Mouse (Mus musculus) embryonic facial prominence, embryonic 12.5 days (tissue): ENCODE measurements around the gene Slc35e3. TPM values are rescaled to one million over a fixed set of nuclear protein-coding genes. Genes with fewer than 3 reads are reported as not detected.

Experiments used
- ATAC-seq: fragments of 200-750 bp; cut with Nextera tagmentation; 2 replicates; pipeline ENCODE4 v1.8.0; 2017; ENCODE audit not compliant: insufficient number of reproducible peaks, insufficient read depth, low FRiP score, low TSS enrichment
- H3K27ac ChIP-seq: fragments of 300-500 bp; sonication (generic); 2 replicates; pipeline ENCODE4 v1.5.1; 2016; ENCODE audit warnings: mild to moderate bottlenecking
- H3K27me3 ChIP-seq: fragments of 300-500 bp; sonication (generic); 2 replicates; pipeline ENCODE4 v1.6.1; 2016; ENCODE audit warnings: mild to moderate bottlenecking, moderate library complexity
- H3K36me3 ChIP-seq: fragments of 300-500 bp; sonication (generic); 2 replicates; pipeline ENCODE4 v1.6.1; 2016; ENCODE audit warnings: mild to moderate bottlenecking
- H3K4me1 ChIP-seq: fragments of 300-500 bp; sonication (generic); 2 replicates; pipeline ENCODE4 v1.6.1; 2016
- H3K4me2 ChIP-seq: fragments of 300-500 bp; sonication (generic); replicated peaks from 2 replicates; pipeline ENCODE4 v1.6.1; 2016; ENCODE audit warnings: mild to moderate bottlenecking, moderate library complexity
- H3K4me3 ChIP-seq: fragments of 300-500 bp; sonication (generic); 2 replicates; pipeline ENCODE4 v1.5.1; 2016; ENCODE audit warnings: mild to moderate bottlenecking
- H3K9ac ChIP-seq: fragments of 300-500 bp; sonication (generic); 2 replicates; pipeline ENCODE4 v1.6.1; 2016; ENCODE audit warnings: mild to moderate bottlenecking, moderate library complexity
- H3K9me3 ChIP-seq: fragments of 300-500 bp; sonication (generic); 2 replicates; pipeline ENCODE4 v1.6.1; 2016; ENCODE audit warnings: mild to moderate bottlenecking, moderate library complexity
- WGBS: fragments of 180-500 bp; shearing (Covaris S2); methylation state at CpG from one replicate; pipeline ENCODE4 v1.1.7; 2016; 5-methylcytosine and 5-hydroxymethylcytosine counted together
- polyA plus RNA-seq: library from polyadenylated mRNA; unstranded; fragments of >200 nt; fragmentation: Nextera tagmentation; extraction: Ambion mirVana; gene quantifications from 2 replicates; pipeline ENCODE4 v1.2.1, GENCODE M21; 2016

The Slc35e3 gene
- polyA plus RNA-seq, 1 experiment from 2014 or later, result 39.5 TPM

GRCm38 (mm10) chr10:117782056-117782455, 35.9 kb upstream of the Slc35e3 start:
- Histone ChIP-seq H3K4me1 (no peaks in the 10 kb centered on the region), H3K9me3 (no peaks in the 10 kb centered on the region), H3K9ac (no peak overlapping the region), H3K27ac (no peak overlapping the region), H3K4me3 (no peak overlapping the region), H3K36me3 (peaks cover 84% of the 10 kb centered on the region), H3K27me3 (no peaks in the 10 kb centered on the region), H3K4me2 (no peak overlapping the region)
- WGBS, result 94% methylated on average over 2 of the region's 2 CpGs
- ATAC-seq, result no peak

GRCm38 (mm10) chr10:117781021-117781725, 35.0 kb upstream of the Slc35e3 start:
- H3K27me3 ChIP-seq, result no peaks in the 10 kb centered on the region

DNA sequence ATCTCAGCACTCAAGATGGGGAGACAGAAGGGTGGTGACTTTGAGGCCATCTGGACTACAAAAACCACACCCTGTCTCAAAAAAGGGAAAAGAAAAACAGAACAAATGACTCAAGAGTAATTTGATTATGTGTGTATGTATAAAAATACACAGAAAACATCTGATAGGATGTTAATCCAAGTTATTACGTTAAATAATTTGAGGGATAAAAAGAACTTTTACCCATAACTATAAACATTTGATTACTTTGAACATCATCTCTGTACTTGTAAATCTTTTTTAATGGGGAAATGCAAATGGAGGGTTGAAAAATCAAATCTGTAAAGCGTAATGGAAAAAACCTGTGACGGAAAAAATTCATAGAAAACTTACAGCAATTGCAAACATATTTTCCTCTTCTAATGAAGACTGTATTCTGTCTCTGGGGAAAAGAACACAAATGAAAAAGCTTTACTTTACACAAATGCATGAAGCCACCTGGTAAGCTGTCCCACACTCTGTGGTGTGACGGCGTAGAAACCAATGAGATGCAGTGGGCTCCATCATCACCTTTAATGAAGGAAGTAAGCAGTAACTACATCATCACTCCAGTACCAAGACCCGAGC, 34.2 kb upstream of the Slc35e3 start:
- Histone ChIP-seq H3K27ac (no peak overlapping the region), H3K9ac (no peak overlapping the region), H3K4me1 (no peaks in the 10 kb centered on the region), H3K4me3 (no peak overlapping the region), H3K27me3 (no peaks in the 10 kb centered on the region), H3K9me3 (no peaks in the 10 kb centered on the region), H3K36me3 (peaks cover 82% of the 10 kb centered on the region), H3K4me2 (no peak overlapping the region)
- no peak for ATAC-seq
- 93% methylated on average over 6 of the region's 6 CpGs for WGBS

More at GRCm38 (mm10) chr10:117781021-117781725, 35.0 kb upstream of the Slc35e3 start:
- no peak overlapping the region for H3K4me2 ChIP-seq
- no peaks in the 10 kb centered on the region for H3K4me1 ChIP-seq
- H3K36me3 ChIP-seq, result peaks cover 84% of the 10 kb centered on the region
- H3K9me3 ChIP-seq, result no peaks in the 10 kb centered on the region
- H3K9ac ChIP-seq, result no peak overlapping the region
- no peak for ATAC-seq
- no peak overlapping the region for H3K27ac ChIP-seq
- H3K4me3 ChIP-seq, result no peak overlapping the region
- WGBS, result 95% methylated on average over 17 of the region's 17 CpGs

DNA sequence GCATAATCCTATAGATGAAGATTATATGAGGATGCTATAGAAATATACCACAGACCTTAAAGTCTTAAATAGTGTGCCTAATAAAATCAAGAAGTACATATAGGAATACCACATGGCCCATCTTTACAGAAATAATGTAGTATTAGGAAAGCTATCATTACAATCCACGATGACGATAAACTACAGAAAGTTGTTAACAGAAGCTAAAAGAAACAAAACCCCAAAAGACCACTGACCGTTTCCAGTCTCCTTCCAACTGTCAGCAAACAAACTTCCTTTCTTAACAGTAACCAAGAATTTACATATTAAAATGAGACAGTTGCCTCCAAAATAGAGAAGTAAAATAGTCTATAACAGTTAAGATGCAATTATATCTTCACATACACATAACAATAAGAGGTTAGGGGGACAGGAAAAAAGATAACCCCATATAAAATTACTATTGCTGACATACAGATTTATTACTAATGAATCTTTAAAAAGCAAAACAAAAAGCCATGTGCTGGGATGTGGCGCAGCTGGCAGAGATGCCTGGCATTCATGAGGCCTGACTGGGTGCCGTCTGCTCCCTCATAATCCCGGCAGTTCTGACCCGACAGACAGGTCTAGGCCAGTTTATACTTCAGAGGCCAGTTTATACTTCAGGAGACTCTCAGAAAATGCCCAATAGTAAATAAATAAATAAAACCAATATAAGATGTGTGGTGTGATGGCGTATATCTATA, 33.6 kb upstream of the Slc35e3 start:
- H3K27me3 ChIP-seq, result no peaks in the 10 kb centered on the region
- ATAC-seq, result no peak
- H3K36me3 ChIP-seq, result peaks cover 84% of the 10 kb centered on the region
- H3K4me3 ChIP-seq, result no peak overlapping the region
- no peaks in the 10 kb centered on the region for H3K4me1 ChIP-seq
- H3K27ac ChIP-seq, result no peak overlapping the region
- H3K4me2 ChIP-seq, result no peak overlapping the region
- 95% methylated on average over 8 of the region's 8 CpGs for WGBS
- H3K9me3 ChIP-seq, result no peaks in the 10 kb centered on the region
- no peak overlapping the region for H3K9ac ChIP-seq

- H3K9ac ChIP-seq, result no peak overlapping the region
- H3K4me2 ChIP-seq, result no peak overlapping the region
- no peaks in the 10 kb centered on the region for H3K4me1 ChIP-seq
- no peak for ATAC-seq
- H3K36me3 ChIP-seq, result peaks cover 86% of the 10 kb centered on the region
- 92% methylated on average over 4 of the region's 4 CpGs for WGBS
- H3K4me3 ChIP-seq, result no peak overlapping the region
- no peaks in the 10 kb centered on the region for H3K27me3 ChIP-seq
- no peaks in the 10 kb centered on the region for H3K9me3 ChIP-seq
- no peak overlapping the region for H3K27ac ChIP-seq
Measured at GRCm38 (mm10) chr10:117778951-117779350, 32.8 kb upstream of the Slc35e3 start.

- Histone ChIP-seq H3K4me2 (no peak overlapping the region), H3K4me3 (no peak overlapping the region), H3K27me3 (no peaks in the 10 kb centered on the region), H3K36me3 (peaks cover 83% of the 10 kb centered on the region), H3K4me1 (no peaks in the 10 kb centered on the region), H3K9me3 (no peaks in the 10 kb centered on the region), H3K9ac (no peak overlapping the region), H3K27ac (no peak overlapping the region)
- 95% methylated on average over 12 of the region's 12 CpGs for WGBS
- ATAC-seq, result no peak
Measured at GRCm38 (mm10) chr10:117778328-117778910, 32.3 kb upstream of the Slc35e3 start.

- no peaks in the 10 kb centered on the region for H3K4me1 ChIP-seq
- WGBS, result 95% methylated on average over 17 of the region's 17 CpGs
- peaks cover 84% of the 10 kb centered on the region for H3K36me3 ChIP-seq
- H3K27me3 ChIP-seq, result no peaks in the 10 kb centered on the region
- ATAC-seq, result no peak
- H3K9ac ChIP-seq, result no peak overlapping the region
- no peak overlapping the region for H3K4me2 ChIP-seq
- H3K4me3 ChIP-seq, result no peak overlapping the region
- no peaks in the 10 kb centered on the region for H3K9me3 ChIP-seq
- no peak overlapping the region for H3K27ac ChIP-seq
Measured at GRCm38 (mm10) chr10:117777501-117778327, 31.5 kb upstream of the Slc35e3 start.

- Histone ChIP-seq H3K27ac (no peak overlapping the region), H3K36me3 (peaks cover 84% of the 10 kb centered on the region), H3K9ac (no peak overlapping the region), H3K27me3 (no peaks in the 10 kb centered on the region), H3K4me1 (no peaks in the 10 kb centered on the region), H3K4me2 (no peak overlapping the region), H3K9me3 (no peaks in the 10 kb centered on the region), H3K4me3 (no peak overlapping the region)
- ATAC-seq, result no peak
- 94% methylated on average over 3 of the region's 3 CpGs for WGBS
Measured at GRCm38 (mm10) chr10:117777103-117777470, 30.9 kb upstream of the Slc35e3 start.

GRCm38 (mm10) chr10:117776281-117777102, 30.3 kb upstream of the Slc35e3 start:
- ATAC-seq, result no peak
- no peaks in the 10 kb centered on the region for H3K4me1 ChIP-seq
- H3K4me2 ChIP-seq, result no peak overlapping the region
- H3K4me3 ChIP-seq, result no peak overlapping the region
- no peak overlapping the region for H3K9ac ChIP-seq
- no peaks in the 10 kb centered on the region for H3K27me3 ChIP-seq
- no peak overlapping the region for H3K27ac ChIP-seq
- H3K36me3 ChIP-seq, result peaks cover 81% of the 10 kb centered on the region
- H3K9me3 ChIP-seq, result no peaks in the 10 kb centered on the region
- 94% methylated on average over 12 of the region's 12 CpGs for WGBS

- Histone ChIP-seq H3K4me3 (no peak overlapping the region), H3K9me3 (no peaks in the 10 kb centered on the region), H3K27me3 (no peaks in the 10 kb centered on the region), H3K27ac (no peak overlapping the region), H3K9ac (no peak overlapping the region), H3K36me3 (peaks cover 80% of the 10 kb centered on the region), H3K4me2 (no peak overlapping the region), H3K4me1 (no peaks in the 10 kb centered on the region)
- WGBS, result 86% methylated on average over 6 of the region's 6 CpGs
- ATAC-seq, result no peak
Measured at GRCm38 (mm10) chr10:117775401-117776144, 29.4 kb upstream of the Slc35e3 start.
